Mouse (Mus musculus): ENCODE measurements at regions not wholly inside any gene's neighbourhood (a gene's known extent, or its start where the extent isn't known, plus 50 kb on each side); places are given as distances from the start of the nearest gene placed in this dataset.
A peak's percentile ranks its signal among the peaks of the same experiment; 100 is the strongest.

DNA sequence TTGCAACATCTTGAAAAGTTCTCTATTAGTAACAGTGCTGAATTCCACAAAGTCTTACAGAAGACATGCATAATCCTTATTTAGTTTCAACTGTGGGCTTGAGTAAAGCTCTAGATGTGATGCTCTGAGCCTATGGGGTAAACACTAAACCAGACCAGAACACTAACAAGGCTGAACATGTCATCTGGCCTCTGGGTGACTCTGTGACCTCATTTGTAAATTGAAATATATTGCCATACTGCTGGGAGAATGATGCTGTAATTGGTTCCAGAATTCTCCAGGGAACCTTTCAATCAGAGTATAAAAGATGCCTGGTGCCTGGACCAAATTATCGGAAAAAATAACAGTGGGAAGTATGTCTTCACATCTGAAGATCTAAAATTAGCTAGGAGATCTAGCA, 309.9 kb upstream of the Megf9 start:
- DNase-seq (ENCODE audit: low read depth) = no peak

DNA sequence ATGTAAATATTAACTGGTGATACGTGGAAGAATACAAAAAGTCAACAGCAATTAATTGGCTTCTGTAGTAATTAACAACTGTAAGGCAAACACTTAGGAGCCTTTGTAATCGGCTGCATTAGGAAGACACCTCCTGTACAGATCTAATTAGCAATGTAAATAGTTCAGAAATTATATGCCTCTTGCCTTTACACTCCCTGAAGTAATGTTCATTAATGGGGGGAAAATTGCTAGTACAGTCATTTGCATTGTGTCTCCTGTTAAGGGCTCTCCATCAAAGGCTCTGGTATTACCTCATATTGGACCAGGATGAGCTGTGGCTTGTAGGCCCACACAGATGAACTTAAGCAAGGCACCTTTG, 276.1 kb upstream of the Megf9 start:
- no peak for DNase-seq (ENCODE audit: low read depth)

DNA sequence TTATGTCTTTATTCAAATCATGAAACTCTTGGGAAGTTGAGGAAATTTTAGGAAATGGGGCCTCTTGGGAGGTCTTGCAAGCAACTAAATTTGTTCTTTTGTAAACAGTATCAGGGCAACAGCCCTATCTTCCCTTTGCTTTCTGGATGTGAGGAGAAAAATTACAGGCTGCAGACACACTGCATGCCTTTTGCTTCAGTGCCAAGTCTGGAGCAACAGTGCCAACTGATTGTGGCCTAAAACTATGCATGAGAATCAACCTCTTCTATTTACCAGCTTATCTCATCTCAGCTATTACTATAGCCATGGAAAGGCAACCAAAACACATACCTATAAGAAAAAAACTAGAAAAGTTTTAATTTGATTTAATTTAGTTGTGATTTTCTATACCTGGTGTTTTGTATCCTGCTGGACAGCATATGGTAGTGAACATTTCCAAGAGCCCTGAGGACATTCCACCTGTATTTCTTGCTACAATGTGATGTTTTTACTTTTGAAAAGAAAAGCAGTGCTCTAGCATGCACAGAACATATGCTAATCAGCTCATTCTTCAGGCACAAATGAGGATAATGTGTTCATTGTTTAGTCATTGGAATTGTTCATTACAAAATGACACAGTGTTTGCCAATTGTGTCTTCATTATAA, 275.6 kb upstream of the Megf9 start:
- DNase-seq (ENCODE audit: low read depth) = no peak

DNA sequence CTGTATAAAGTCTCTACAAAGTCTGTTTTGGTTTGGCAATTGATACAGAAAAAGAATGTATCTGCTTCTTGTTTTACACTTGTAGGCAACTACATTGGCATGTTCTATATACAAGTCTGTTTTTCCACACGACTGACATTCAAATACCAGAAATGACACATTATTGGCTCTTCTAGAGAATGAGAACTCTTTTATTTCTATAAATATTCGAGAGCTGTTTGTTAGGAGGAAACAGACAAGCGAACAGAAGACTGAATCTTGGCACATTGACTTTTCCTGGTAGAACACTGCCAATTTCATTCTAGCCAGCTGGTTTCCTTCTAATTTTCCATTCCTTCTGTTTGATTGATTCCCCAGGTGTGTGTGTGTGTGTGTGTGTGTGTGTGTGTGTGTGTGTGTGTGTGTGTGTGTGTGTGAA, 270.1 kb upstream of the Megf9 start:
- DNase-seq (ENCODE audit: low read depth) = no peak

DNA sequence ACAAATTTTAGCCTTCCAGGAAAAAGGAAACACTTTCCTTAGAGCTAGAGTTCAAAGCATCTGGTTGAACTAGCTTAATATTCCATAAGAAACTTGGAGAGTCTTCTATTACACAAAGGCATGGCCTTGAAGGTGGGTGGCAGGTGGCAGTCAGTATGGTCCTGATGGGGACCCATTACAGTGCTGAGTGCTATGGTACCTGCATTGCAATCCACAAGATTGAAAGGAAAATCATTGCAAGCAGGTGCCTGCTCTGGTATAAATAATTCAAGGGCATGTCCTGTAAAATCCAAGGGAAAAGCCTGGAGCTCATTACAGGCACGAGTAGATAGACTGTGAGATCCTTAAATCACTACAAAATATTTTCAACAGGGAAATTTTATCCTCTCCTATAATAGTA, 263.7 kb upstream of the Megf9 start:
- no peak for DNase-seq (ENCODE audit: low read depth)

DNA sequence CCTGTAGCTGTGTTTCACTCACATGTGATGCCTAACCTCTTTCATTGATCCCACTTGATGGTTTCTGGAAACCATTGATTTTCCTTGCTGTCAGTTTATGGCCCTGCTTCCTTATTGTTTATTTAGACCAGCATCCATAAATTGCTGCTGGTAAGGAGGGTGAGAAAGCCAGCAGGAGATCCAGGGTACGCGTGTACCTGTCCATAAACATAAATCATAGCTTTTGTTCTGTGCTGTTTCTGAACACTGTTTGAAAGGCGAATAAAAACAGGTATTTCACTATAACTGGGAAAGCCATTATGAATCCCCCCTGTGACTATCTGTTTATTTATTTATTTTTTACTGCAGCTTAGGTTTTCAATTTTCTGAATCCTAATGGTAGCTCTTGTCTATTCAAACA, 263.1 kb upstream of the Megf9 start:
- no peak for DNase-seq (ENCODE audit: low read depth)

DNA sequence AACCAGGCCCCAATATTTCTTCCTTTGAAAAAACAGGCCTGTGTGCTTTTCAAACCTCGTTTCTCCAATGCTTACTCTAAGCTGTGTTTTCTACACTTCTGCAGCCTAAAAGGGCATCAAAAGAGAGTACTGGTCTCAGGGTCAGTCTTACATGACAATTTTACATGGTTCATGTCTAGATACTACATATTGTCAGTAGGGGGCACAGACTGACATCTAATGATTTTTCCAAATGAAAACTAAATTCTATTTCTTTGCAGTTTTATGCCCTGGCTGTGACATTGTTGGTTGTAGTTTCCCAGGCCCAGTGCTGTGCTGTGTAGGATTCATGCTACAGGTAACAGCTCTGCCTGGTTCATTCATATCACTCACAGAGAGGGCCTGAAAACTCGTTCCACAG, 248.7 kb upstream of the Megf9 start:
- DNase-seq (ENCODE audit: low read depth) = no peak

DNA sequence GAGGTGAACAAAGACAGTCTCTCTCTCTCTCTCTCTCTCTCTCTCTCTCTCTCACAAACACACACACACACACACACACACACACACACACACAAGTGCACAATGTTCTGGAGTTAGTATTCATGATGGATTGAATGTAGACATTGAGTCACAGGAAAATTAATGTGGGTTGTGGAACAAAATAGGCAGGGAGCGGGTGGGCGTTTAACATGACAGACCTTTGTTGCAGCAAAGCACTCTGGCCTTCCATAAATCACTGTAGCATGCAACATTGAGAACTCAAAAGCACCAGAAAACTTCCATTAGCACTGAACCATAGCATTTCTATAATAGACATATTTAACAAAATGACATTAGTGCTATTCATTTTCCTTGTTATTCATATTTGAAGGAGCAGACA, 246.8 kb upstream of the Megf9 start:
- no peak for DNase-seq (ENCODE audit: low read depth)

DNA sequence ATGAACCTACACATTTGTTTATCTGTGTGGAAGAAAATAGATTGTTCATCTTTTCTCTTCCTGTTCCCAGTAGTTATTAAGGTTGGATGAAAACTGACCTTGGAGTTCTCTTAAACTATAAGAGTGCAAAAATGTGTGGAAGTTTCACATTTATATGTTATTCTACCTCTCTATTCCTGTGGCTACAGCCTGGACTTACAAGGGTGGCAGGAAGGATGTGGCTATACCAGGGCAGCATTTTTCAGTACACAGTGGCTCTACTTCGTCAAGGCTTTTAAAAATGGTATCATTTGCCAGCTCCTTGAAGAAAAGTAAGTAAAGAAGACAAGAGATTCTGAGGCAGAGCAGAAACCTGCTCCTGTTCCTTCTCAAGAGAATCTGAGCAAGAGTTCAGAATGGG, 241.5 kb upstream of the Megf9 start:
- DNase-seq (ENCODE audit: low read depth) = peak; percentile 57

DNA sequence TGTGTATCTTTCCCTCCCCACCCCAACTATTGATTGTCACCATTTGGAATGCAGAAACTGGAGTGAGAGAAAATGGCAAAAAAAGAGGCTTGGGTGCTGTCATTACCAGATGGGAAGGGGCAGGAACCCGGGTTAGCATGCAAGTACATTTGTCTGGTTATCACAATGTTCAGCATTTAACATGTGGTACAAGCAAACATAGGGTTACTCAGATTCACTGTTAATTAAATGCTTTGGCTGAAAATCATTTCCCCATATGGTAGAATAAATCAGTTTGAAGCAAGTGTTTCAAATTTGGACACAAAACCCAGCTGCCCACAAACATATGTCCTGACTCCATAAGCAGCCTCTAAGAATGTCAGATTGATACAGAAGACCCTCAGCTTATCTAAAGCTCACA, 208.6 kb upstream of the Megf9 start:
- no peak for DNase-seq (ENCODE audit: low read depth)

DNA sequence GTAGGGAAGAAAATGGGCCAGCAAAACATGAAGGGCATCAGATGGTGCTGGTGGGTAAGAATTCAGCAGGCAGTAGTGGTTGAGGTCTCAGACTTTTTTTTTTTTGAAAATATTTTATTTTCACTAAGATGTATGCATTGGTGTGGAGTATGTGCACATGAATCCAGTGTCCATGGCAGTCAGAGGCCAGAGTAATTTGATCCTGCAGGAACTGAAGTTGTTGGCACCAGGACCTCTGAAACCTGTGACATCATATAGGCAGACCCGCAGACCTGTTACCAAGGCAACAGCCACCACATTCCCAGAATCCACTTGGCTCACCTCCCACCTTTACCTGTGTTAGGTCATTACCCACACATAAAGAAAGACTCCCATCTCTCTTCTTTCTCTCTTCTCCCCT, 207.2 kb upstream of the Megf9 start:
- DNase-seq (ENCODE audit: low read depth) = no peak

DNA sequence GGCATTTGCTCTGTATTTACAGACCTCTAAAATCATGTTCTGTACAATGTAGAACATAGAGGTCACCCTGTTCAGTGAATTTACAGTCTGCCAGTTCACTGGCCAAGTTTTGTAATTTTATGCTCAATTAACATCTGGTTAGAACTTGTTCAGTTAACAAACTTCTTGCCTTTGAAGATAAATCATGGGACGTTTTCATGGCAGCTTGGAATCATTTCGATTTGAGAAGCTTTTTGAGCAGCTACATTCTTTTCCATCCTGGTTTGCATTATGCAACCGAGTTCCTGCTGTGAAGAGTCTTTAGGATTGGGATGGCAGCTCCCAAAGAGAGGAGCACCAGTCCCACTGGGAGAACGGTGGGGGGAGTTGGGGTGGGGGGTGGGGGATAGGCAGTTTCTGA, 206.3 kb upstream of the Megf9 start:
- no peak for DNase-seq (ENCODE audit: low read depth)

DNA sequence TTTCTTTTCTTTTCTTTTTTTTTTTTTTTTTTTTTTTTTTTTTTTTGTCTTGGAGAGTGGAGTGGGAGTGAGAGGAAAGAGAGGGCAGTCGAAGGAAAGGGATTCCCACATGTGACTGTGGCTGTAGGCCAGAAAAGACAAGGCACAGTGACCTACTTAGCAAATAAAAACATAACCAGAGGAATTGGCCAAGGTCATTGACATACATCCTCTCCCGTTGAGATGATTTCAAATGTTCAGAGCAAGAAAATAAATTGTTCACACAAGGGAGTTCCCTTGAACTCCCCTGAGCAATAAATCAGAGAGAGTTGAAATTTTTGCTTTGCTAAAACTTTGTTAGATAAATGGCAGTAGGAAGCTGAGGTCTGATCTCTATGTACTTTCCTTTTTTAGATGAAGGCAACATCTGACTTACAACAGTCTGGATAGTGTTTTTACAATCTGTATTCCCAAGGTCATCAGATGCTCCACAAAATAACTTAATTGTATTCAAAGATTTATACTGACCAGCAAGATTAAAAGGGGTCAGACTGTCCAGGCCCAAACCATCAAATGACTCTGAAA, 174.4 kb upstream of the Megf9 start:
- DNase-seq (ENCODE audit: low read depth) = no peak

DNA sequence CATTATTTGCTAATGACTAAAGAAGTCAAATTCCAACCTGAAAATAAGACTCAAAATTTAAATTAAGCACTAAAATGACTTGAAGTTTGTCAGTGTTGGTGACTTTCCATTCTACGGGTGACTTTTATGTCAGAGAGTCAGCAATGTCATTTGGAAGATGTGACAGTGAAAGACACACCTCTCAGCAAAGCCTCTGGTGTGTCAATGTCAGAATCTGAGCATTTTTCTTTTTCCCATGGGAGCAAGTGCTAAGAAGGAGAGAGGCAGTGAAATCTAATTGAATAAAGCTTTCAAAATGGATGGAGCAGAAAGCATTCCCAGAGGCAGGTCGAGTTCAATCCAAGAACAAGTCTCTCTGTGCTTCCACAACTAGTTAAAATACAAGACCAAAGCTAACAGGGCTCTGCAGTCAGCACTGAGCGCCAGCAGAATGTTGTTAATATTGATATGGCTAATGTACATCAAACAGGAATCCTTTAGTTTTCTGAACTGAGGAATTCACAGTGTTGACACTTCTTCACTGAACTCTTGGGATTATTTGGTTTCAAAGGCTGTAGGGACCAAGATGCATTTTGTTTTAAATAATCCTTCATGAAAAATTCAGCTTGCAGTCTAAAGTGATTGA, 170.4 kb upstream of the Megf9 start:
- DNase-seq (ENCODE audit: low read depth) = no peak

DNA sequence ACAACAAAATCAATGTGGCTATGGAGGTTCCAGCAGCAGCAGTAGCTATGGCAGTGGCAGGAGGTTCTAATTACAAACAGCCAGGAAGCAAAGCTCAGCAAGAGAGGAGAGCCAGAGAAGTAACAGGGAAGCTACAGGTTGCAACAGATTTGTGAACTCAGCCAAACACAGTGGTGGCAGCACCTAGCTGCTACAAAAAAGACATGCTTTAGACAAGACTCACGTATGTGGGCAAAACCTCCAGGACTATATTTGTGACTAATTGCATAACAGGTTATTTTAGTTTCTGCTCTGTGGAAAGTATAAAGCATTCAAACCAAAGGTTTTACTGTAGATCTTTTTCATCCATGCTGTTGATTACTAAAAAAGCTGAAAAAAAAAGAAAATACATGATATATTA, 166.1 kb upstream of the Megf9 start:
- DNase-seq (ENCODE audit: low read depth) = no peak

DNA sequence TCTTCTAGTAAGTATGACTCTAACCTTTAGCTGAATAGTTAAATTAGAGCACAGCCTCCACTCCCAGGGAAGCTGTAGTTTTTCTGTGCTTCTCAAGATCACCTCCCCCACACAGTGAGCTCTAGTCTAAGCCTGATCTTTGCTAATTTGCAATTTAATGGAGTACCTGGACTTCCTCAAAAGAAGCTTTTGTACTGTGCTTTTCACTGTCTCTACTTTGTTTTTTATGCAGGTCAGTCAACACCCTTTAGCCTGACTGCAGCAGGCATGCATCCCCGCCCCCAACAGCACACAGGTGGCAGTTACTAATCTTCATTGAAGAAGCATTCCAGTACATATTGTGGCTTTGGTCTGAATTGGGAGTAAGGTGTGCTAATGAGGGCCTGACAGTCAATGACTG, 129.4 kb upstream of the Megf9 start:
- DNase-seq (ENCODE audit: low read depth) = no peak

DNA sequence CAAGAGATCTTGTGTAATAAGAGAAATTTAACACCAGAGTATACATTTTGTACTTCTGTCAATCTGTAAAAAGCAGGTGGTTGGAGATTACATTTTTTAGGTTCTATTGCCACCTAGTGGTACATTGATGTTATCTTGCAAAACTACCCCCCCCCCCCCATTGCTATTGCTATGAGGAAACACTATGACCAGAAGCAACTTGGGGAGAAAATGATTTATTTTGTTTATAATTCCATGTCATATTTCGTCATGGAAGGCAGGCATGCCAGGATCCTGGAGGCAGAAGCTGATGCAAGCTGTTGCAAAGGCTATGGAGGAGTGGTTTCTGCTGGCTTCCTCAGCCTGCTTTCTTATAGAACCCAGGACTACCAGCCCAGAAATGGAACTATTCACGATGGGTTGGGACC, 86.6 kb upstream of the Megf9 start:
- DNase-seq (ENCODE audit: low read depth) = peak; percentile 71

DNA sequence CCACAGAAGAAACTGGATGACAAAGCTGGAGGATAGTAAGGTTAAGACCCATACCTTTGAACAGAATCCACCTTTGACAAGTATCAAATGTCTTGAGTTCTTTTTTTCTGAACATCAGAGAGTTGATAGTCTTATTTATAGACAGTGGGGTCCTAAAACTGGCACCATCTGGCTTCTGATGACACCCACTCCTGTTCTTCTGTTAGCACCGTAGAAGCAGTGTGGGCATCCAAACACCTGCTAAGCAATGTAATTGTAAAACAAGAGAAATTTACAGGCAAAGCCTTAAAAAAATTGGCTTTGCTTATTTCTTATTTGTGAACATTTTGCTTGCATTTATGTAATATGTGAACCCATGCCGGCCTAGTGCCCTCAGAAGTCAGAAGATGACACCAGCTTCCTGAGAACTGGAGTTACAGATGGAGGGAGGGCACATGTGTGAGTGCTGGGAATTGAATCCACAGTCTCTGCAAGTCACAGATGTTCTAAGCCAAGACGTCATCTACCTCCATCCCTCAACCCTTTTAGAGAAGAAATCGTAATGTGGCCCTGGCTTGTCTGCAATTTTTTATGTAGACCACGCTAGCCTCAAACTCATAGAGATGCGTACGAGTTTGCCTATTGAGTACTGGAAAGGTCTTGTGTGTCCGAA, 85.0 kb upstream of the Megf9 start:
- DNase-seq (ENCODE audit: low read depth) = no peak

DNA sequence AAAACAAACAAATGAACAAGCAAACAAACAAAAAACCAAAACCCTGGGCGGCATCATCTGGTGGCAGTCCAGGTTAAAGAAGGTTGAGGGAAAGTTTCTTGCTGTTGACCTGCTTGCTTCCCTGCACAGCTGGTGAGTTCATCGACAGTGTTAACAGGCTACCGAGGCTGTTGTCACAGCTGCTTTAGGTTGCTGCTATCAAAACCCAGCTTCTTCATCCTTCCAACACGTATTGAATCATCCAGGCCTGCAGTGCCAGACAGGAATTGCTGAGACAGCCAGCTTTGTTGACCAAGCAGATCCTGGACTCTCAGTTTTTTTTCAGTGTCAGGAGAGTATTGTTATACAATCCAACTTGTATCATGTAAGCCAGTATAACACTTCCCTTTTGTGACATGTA, 81.0 kb upstream of the Megf9 start:
- DNase-seq (ENCODE audit: low read depth) = no peak

DNA sequence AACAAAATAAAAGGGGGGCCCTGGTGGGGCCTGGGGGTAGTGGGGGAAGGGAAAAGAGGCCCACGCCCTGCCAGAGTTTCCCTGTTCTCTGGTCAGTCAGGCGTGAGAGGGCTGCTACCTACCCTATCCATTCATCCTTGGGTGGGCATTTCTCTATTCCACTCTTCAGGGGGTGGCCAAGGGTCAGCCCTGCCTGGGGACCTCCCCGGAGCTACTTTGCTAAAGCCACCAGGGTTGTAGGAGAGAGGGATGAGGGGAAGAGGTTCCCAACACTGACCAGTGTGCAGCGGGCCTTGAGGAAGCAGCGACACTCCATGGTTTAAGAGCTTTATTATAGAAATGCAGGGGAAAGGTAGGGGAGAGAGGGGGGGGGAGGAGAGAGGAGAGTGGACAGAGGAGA, 79.6 kb upstream of the Megf9 start:
- no peak for DNase-seq (ENCODE audit: low read depth)

DNA sequence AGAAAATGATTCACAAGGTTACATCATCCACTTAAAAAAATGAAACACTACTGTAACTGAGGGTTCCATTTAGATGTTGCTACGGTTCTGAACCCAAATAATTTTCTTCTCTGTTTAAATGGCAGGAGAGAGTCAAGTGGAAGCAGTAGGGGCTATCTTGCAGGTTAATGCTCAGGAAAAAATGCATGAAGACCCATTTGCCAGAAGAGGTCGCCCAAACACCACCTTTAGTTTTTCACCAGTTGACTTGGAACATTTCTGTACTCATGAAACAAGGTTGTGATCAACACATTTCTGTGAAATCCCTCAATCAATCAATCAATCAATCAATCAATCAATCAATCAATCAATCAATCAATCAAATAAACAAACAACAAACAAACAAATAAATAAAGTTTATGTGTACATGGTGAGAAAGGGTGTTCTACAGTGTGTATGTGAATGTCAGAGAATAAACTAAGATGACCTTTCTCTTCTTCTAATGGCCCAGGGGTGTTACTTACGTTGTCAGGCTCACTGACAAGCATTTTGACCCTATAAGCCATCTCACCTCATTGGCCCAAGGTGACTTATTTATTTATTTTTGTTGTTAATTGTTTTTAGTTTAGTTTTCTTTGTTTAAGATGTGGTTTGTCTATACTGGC, 68.5 kb upstream of the Megf9 start:
- DNase-seq (ENCODE audit: low read depth) = peak; percentile 64

DNA sequence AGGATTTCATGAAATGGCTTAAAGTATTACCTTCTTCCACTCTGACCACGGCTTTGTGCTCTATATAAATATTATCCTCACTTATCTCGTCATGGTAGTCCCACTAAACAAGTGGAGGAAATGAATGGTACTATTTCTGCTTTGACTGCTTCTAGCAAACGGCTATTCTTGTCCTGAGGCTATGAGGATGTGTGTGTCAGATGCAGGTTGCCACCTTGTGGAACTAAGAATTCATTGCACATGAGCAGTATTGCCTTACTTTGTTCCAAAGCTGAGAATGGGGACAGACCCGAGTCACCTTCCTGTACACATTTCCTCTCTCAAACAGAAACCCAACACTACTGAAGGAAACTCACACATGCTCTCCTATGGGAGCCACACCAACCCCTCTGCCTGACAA, 66.5 kb upstream of the Megf9 start:
- DNase-seq (ENCODE audit: low read depth) = peak; percentile 70

All from 416B (cell line).